Mouse (Mus musculus) liver, embryonic 14 days (tissue): ENCODE measurements around the gene Pyroxd1. TPM values are rescaled to one million over a fixed set of nuclear protein-coding genes. Genes with fewer than 3 reads are reported as not detected.

ENCODE experiments used
- polyA plus RNA-seq: library from polyadenylated mRNA; depleted of rRNA; stranded (reverse); fragments of >200 nt; gene quantifications from 2 replicates; pipeline ENCODE4 v1.2.3, GENCODE M21; 2012; rRNA removed

Gene Pyroxd1
- polyA plus RNA-seq: 2.6 and 3.0 TPM in 2 replicates

DNA sequence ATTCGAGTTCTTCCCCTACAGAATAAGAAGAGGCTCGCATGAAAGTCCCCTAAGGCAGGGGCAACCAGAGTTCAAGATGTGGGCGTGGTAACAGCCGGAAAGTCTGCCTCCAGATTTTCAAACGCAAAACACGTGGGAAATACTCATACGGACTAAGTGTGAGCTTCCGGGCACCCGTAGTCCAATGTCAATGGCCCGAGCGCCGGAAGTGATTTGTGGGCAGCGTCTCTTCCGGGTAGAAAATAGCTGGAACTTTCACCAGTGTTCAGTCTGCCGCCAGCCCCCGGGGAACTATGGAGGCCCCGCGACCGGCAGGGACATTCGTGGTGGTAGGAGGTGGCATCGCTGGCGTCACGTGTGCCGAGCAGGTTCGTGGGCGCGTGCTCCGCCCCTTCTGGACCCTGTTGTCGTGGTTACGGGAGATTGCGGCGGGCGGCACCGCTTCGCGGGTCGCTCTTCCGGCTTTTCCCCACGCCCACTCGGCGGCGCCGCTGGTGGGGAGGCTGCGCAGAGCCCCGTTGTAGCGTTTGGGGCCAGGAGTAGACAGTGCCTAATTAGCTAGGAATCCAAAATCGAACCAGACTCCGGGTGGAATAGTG lies at the start of gene Pyroxd1:
Pyroxd1 (plus strand) TSS at position 215 of the 599 bp plus-strand sequence.

DNA sequence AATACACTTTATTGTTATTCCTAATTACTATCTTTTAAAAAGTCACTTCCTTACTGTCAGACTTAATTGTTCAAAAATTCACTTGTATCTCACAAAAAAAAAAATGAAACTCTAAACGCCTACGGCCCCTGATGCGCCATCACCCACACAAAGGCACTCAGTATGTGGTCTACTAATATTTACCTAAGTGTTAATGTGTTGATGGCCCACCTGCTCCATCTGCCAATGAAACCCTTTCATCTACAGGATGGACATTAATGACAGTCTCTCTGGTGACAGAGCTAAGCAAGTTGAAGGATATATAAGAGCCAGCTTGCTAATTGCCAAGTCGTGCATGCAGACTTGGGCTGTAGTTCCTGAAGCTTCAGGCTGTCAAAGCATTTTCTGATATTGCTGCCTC lies 47.4 kb upstream of the Pyroxd1 start, which contains the start of gene Iapp:
Iapp (plus strand) TSS at position 326 of the 400 bp plus-strand sequence.

DNA sequence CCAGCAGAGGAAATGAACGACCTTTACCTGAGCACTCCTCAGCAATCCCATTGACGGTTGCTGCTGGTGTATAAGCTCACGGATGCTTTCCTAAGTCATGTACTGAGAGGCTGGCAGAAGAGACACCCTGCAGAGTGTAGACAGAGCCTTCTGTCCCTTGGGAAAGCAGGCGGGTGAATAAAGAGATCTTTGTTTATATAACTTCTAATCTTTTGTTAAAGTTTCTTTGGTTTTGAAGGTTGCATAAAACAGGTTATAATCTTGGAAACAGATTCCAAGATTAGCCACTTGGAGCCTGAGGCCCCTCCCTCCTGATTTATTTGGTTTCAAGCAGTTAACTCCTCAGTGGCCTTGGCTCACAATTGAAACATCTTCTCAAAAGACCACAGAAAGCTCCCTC lies 22.6 kb upstream of the Pyroxd1 start, which contains the start of gene Slco1a5:
Slco1a5 (minus strand) TSS at position 101 of the 400 bp plus-strand sequence.

DNA sequence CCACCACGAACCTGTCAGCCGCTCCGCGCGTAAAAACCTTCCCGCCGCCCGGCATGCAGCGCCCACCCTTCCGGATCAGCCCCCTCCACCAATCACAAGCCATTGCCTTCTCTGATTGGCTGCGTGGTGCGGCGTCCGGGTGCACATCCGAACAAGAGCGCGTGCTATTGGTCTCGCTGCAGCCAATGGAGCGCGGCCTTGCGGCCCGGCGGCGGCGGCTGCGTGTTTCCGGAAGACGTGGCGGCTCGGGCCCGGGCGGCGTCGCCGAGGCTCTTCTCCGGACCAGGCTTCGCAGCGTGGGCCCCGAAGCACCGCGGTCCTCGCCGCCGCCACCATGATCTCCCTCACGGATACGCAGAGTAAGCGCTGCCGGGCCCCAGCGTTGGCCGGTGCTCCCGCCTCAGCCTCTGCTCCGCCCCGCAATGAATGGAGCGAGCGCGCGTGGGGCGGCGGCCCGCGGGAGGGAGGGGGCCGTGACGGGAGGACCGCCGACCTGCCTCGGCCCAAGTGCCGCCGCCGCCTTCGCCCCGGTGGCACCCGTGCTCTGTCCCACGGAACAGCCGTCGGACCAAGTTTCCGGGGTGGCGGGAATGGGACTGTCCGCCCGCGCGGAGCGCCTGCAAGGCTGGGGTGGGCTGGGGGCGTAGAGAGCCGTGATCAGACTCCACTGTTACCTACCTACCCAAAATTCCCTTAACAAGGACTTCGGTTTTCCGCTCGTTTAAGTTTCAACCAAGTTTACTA lies 41.7 kb downstream of the Pyroxd1 start, which contains the start of the genes Recql and Golt1b:
Recql (minus strand) TSS at position 77 of the 744 bp plus-strand sequence.
Golt1b (plus strand) TSS at position 211 of the 744 bp plus-strand sequence.

Other genes starting within 250 kb of the Pyroxd1 start
- gene Slco1a6, start 137.1 kb upstream of the Pyroxd1 start, polyA plus RNA-seq: not detected in 2 replicates
- 0.08 TPM in 1 of 2 replicates, not detected in the other for gene Iapp, start 47.2 kb upstream of the Pyroxd1 start, polyA plus RNA-seq
- not detected in 2 replicates for gene Slco1a5, start 22.7 kb upstream of the Pyroxd1 start, polyA plus RNA-seq
- 11.2 and 12.2 TPM in 2 replicates for gene Recql, start 41.4 kb downstream of the Pyroxd1 start, polyA plus RNA-seq
- gene Golt1b, start 41.6 kb downstream of the Pyroxd1 start, polyA plus RNA-seq: 8.0 and 9.9 TPM in 2 replicates
- gene Spx, start 67.8 kb downstream of the Pyroxd1 start, polyA plus RNA-seq: 0.49 and 0.75 TPM in 2 replicates
- gene Gys2, start 127.5 kb downstream of the Pyroxd1 start, polyA plus RNA-seq: 20.4 and 23.2 TPM in 2 replicates
- gene Ldhb, start 162.3 kb downstream of the Pyroxd1 start, polyA plus RNA-seq: 15.1 and 17.6 TPM in 2 replicates
- 0.78 and 0.90 TPM in 2 replicates for gene Kcnj8, start 226.0 kb downstream of the Pyroxd1 start, polyA plus RNA-seq